Mouse (Mus musculus) MEL-GATA-1-ER (cell line): Measurements from ENCODE around the gene AC124108.1.

ENCODE experiments used
- DNase-seq: peaks from one replicate; pipeline ENCODE4 v3.0.0-alpha.2; 2012; ENCODE audit warnings: low read depth; ENCODE audit errors: extremely low read depth

AC124108.1 gene

GRCm38 (mm10) chr1:132245010-132245409, 53.8 kb downstream of the AC124108.1 start:
- DNase-seq, result peak; percentile 32

GRCm38 (mm10) chr1:132246137-132246536, 54.9 kb downstream of the AC124108.1 start:
- peak; percentile 94 for DNase-seq

GRCm38 (mm10) chr1:132246641-132247040, 55.4 kb downstream of the AC124108.1 start:
- DNase-seq, result no peak

- DNase-seq, result no peak
Measured at GRCm38 (mm10) chr1:132254467-132254866, 63.2 kb downstream of the AC124108.1 start.
